Mouse (Mus musculus): ENCODE measurements around the gene Serf2. TPM values are rescaled to one million over a fixed set of nuclear protein-coding genes. Genes with fewer than 3 reads are reported as not detected.

Serf2 gene
- total RNA-seq (2021): 100 to 1,000 TPM; 159 to 194 TPM

DNA sequence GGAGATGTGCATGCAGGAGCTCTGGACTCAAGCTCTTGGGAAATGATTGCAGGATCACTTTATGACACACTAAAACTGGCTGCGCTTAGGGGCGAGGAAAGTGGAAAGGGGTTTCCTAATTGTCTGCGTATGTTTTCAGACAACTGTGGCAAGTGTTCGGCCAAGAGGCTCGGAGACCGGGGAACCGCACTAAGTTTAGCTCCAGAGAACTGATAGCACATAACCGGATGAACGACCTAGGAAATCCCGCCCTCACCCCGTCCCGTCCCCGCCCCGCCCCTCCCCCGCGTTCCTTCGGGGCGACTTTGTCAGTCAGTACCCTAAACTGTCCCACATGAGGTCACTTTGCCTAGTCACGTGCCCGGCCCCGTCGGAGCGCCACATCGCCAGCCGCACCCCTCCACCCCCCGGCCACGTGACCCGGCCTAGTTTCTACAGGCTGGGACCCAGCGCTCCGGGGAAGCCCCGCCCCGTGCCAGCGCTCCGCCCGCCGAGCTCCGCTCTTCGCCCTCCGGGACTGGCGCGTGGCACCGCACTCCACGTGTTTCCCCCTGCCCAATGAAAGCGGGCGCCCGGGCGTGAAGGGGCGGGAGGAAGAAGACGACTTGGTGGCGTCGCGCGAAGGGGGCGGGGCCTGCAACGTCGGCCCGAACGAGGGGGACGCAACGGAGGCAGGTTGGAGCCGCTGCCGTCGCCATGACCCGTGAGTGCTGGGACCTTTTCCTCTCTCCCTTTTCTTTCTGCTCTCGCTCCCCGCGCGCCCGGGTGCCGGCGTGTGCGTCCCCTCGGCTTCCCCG is at the start of gene Serf2:
Gene Serf2 (plus strand): TSS at position 457 of the 797 bp plus-strand sequence.
- peak; percentile 93 to 97 for DNase-seq (ENCODE audit: extremely low spot score in 1 of 2, low spot score in 1 of 2)

DNA sequence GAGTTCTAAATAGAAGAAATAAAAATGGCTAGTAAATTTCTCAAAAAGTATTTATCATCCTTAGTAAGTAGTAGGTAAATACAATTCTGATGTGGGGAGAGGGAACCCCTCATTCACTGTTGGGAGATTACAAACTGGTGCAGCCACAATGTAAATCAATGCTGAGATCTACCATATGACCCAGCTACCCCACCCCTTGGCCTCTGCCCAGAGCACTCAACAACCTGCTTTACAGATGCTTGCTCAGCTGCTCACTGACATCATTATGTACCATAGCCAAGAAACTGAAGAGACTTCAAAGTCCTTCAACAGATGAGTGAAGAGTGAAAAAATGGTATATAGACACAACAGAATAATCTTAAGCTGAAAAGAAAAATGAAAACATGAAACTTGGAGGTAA is 45.7 kb upstream of the Serf2 start:
- no peak for DNase-seq (ENCODE audit: extremely low spot score in 1 of 2, low spot score in 1 of 2)

GRCm38 (mm10) chr2:121408160-121408559 is 40.8 kb upstream of the Serf2 start:
- peak in 1 of 2 experiments; percentile 21 for DNase-seq (ENCODE audit: extremely low spot score in 1 of 2, low spot score in 1 of 2)

GRCm38 (mm10) chr2:121412843-121413386 is 36.1 kb upstream of the Serf2 start:
- DNase-seq (ENCODE audit: extremely low spot score in 1 of 2, low spot score in 1 of 2): no peak

- DNase-seq (ENCODE audit: extremely low spot score in 1 of 2, low spot score in 1 of 2): peak; percentile 87 to 95
These were observed 35.5 kb upstream of the Serf2 start, which contains the start of the genes Pdia3 and Catsper2 for GRCm38 (mm10) chr2:121413387-121414042. Gene Pdia3, plus strand, starts transcription at chr2:121413775. Gene Catsper2, minus strand, starts transcription at chr2:121413792.

- DNase-seq (ENCODE audit: extremely low spot score in 1 of 2, low spot score in 1 of 2): no peak
These were observed 34.8 kb upstream of the Serf2 start for GRCm38 (mm10) chr2:121414139-121414685.

GRCm38 (mm10) chr2:121415103-121415502 is 33.9 kb upstream of the Serf2 start:
- no peak for DNase-seq (ENCODE audit: extremely low spot score in 1 of 2, low spot score in 1 of 2)

GRCm38 (mm10) chr2:121415591-121415990 is 33.4 kb upstream of the Serf2 start:
- no peak for DNase-seq (ENCODE audit: extremely low spot score in 1 of 2, low spot score in 1 of 2)

- DNase-seq (ENCODE audit: extremely low spot score in 1 of 2, low spot score in 1 of 2): no peak
These were observed 32.6 kb upstream of the Serf2 start for GRCm38 (mm10) chr2:121416356-121416755.

- no peak for DNase-seq (ENCODE audit: extremely low spot score in 1 of 2, low spot score in 1 of 2)
These were observed 30.5 kb upstream of the Serf2 start for GRCm38 (mm10) chr2:121418476-121418875.

DNA sequence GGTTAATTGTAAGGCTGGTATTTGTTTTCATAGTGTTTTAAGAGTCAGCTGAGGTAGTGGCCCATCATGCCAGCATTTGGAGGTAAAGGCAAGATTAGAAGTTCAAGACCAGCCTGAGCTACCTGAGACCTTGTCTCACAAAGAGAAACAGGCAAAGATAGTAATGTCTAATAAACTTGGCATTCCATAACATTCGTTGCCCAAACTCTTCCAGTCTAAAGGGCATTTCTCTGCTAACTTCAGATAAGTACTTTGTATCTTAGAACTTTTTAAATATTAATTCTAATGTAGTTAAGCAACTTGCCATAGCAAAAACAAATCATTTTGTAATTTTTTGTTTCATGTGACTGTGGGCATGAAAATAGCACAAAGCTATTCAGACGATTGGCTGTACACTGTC is 25.8 kb upstream of the Serf2 start:
- DNase-seq (ENCODE audit: extremely low spot score in 1 of 2, low spot score in 1 of 2): no peak

GRCm38 (mm10) chr2:121425890-121426289 is 23.1 kb upstream of the Serf2 start:
- no peak for DNase-seq (ENCODE audit: extremely low spot score in 1 of 2, low spot score in 1 of 2)

- no peak for DNase-seq (ENCODE audit: extremely low spot score in 1 of 2, low spot score in 1 of 2)
These were observed 14.1 kb upstream of the Serf2 start for GRCm38 (mm10) chr2:121434854-121435253.

GRCm38 (mm10) chr2:121439746-121440145 is 9.2 kb upstream of the Serf2 start:
- no peak for DNase-seq (ENCODE audit: extremely low spot score in 1 of 2, low spot score in 1 of 2)

- no peak for DNase-seq (ENCODE audit: extremely low spot score in 1 of 2, low spot score in 1 of 2)
These were observed 8.0 kb upstream of the Serf2 start for GRCm38 (mm10) chr2:121440834-121441605.

- no peak for DNase-seq (ENCODE audit: extremely low spot score in 1 of 2, low spot score in 1 of 2)
These were observed 7.2 kb upstream of the Serf2 start for GRCm38 (mm10) chr2:121441800-121442199.

DNA sequence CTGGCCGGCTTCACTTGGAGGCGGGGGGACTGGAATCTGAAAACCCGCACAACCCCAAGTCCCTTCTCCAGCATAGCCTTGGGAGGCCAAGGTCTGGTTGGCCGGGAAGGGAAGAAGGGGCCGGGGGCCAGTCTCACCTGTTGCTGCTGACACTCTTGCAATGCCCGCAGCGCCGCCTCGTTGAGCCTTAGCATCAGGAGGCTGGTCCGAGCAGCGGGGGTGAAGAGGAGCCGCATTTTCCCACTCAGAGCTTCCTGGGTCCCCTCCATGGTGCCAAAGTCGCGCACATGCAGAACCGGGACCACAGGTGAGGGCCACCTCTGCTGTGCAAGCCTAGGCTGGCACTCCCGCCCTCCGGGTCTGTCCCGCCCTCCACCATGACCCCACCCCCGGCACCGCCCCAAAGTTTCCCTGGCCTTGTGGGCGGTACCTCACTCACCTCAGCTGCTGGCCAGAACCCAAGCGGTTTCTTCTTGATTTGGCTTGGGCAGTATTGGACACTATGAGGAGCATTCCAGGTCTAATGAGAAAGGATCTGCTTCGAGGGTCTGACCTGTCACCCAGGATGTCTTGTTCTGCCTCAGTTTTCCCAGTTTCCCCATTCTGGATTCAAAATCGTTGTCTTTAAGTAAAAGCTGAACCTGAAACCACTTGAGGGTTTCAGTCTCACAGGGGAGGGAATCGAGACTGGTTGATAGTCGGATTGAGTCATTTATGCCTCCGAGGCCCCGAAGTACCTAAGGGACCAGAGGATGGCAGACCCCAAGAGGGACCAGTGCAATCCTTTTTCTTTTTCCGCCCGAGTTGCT is 6.5 kb upstream of the Serf2 start:
- no peak for DNase-seq (ENCODE audit: extremely low spot score in 1 of 2, low spot score in 1 of 2)

- DNase-seq (ENCODE audit: extremely low spot score in 1 of 2, low spot score in 1 of 2): no peak
These were observed 6.0 kb upstream of the Serf2 start for GRCm38 (mm10) chr2:121443068-121443349.

DNA sequence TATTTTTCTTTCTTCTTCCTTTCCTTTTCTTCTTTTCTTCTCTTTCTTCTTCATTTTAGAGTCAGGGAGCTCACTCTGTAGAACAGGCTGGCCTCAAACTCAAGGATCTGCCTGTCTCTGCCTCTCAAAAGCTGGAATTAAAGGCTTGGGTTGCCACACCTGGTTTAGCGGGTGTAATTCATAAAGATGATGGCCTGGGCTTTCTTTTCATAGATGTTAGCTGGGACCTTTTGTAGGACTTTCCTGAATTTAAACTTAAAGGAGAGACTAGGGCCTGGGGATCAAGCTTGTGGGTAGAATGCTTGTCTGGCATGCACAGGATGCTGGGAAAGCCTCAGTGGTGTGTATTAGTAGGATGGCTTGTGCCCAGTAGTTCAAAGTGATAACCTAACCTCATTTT is 4.8 kb upstream of the Serf2 start, which contains the start of gene Ell3:
Gene Ell3 (minus strand): TSS at position 101 of the 400 bp plus-strand sequence.
- no peak for DNase-seq (ENCODE audit: extremely low spot score in 1 of 2, low spot score in 1 of 2)

DNA sequence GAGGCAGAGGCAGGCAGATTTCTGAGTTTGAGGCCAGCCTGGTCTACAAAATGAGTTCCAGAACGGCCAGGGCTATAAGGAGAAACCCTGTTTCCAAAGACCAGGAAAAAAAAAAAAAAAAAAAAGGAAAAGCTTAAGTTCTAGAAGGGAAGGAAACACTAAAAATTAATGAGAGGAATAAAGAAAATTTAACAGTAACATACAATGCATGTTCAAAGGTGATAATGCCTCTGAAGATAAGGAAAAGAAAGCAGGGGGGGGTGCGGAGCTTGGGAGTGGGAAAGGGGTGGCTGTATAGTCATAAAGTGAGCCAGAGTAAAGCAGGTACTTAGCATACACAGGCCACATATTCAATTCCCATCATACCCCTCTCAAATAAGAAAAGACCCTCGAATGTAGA is 3.9 kb upstream of the Serf2 start:
- no peak for DNase-seq (ENCODE audit: extremely low spot score in 1 of 2, low spot score in 1 of 2)
